Mouse (Mus musculus) heart, postnatal 0 days (tissue): Measurements from ENCODE around the gene Serpina10. TPM values are rescaled to one million over a fixed set of nuclear protein-coding genes. Genes with fewer than 3 reads are reported as not detected.
"Not testable (repeated sequence)": the region's sequence is repeated elsewhere in the genome, so short reads cannot be mapped to it uniquely, and the experiment has no call there.

Experiments
- ATAC-seq: fragments of 200-750 bp; cut with Nextera tagmentation; 2 replicates; pipeline ENCODE4 v1.8.0; 2017; ENCODE audit warnings: low read depth, moderate number of reproducible peaks, moderate library complexity; ENCODE audit not compliant: insufficient read depth
- DNase-seq: peaks from one replicate; pipeline ENCODE4 v3.0.0-alpha.2; 2016; ENCODE audit warnings: low spot score
- H3K27ac ChIP-seq: fragments of 300-500 bp; sonication (generic); 2 replicates; pipeline ENCODE4 v1.5.1; 2014; ENCODE audit warnings: low read depth, mild to moderate bottlenecking
- H3K27me3 ChIP-seq: fragments of 300-500 bp; sonication (generic); 2 replicates; pipeline ENCODE4 v1.6.1; 2014; ENCODE audit warnings: low read length, mixed read lengths; ENCODE audit not compliant: control insufficient read depth, insufficient read depth
- H3K36me3 ChIP-seq: fragments of 300-500 bp; sonication (generic); replicated peaks from 2 replicates; pipeline ENCODE4 v1.6.1; 2014; ENCODE audit warnings: low read length, mixed read lengths; ENCODE audit not compliant: control insufficient read depth, insufficient read depth
- H3K4me1 ChIP-seq: fragments of 300-500 bp; sonication (generic); 2 replicates; pipeline ENCODE4 v1.6.1; 2014; ENCODE audit warnings: antibody characterized with exemption; ENCODE audit not compliant: control insufficient read depth, insufficient read depth
- H3K4me2 ChIP-seq: fragments of 300-500 bp; sonication (generic); 2 replicates; pipeline ENCODE4 v1.6.1; 2014; ENCODE audit warnings: low read depth, mild to moderate bottlenecking, low read length, moderate library complexity
- H3K4me3 ChIP-seq: fragments of 300-500 bp; sonication (generic); 2 replicates; pipeline ENCODE4 v1.5.1; 2014; ENCODE audit warnings: low read depth, low read length
- H3K9ac ChIP-seq: fragments of 300-500 bp; sonication (generic); replicated peaks from 2 replicates; pipeline ENCODE4 v1.6.1; 2014; ENCODE audit warnings: low read depth, low read length, mixed read lengths
- H3K9me3 ChIP-seq: fragments of 300-500 bp; sonication (generic); replicated peaks from 2 replicates; pipeline ENCODE4 v1.6.1; 2016; ENCODE audit warnings: low read length; ENCODE audit not compliant: control insufficient read depth
- CTCF ChIP-seq: IDR thresholded peaks from 2 replicates; pipeline ENCODE4 v1.5.1; 2016; ENCODE audit warnings: antibody characterized with exemption, control low read depth, low read depth
- EP300 ChIP-seq: IDR thresholded peaks from 2 replicates; pipeline ENCODE4 v1.6.1; 2016; ENCODE audit warnings: antibody characterized with exemption, low read depth
- WGBS: fragments of 180-500 bp; shearing (Covaris S2); extraction: QIAGEN DNeasy Blood & Tissue Kit; methylation state at CpG from one replicate; pipeline ENCODE4 v1.1.7; 2014; 5-methylcytosine and 5-hydroxymethylcytosine counted together
- polyA plus RNA-seq: library from polyadenylated mRNA; unstranded; fragments of >200 nt; fragmentation: Nextera tagmentation; extraction: Ambion mirVana; gene quantifications from 2 replicates; pipeline ENCODE4 v1.2.1, GENCODE M21; 2015
- total RNA-seq: library from RNA; depleted of rRNA; stranded (reverse); fragments of >200 nt; gene quantifications from 2 replicates; pipeline ENCODE4 v1.2.3, GENCODE M21; 2014; ENCODE audit warnings: low replicate concordance

The Serpina10 gene
- total and polyA plus RNA-seq, 2 experiments from 2014 or later: not detected

DNA sequence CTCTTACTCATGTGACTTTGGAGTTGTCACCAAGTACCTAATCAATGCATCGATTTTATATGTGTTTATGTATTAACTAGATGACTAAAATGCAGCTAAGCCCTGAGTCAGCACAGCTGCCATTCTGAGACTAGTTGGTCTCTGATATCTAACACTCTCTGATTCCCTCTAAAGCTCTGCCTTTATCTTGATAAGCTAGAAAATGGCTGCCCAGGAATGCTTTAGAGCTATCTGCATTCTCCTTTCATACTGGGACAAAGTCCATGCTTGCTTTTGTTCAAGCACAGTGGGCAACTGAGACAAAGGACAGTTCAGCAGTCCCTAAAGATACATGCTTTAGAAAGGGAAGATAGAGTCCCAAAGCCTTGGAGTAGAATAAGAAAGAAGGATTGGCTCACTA lies 16.1 kb downstream of the Serpina10 start:
- no peaks in the 10 kb centered on the region for H3K9me3 ChIP-seq
- H3K36me3 ChIP-seq: no peaks in the 10 kb centered on the region
- WGBS: 69% methylated on average over 1 of the region's 1 CpGs
- no peak for DNase-seq
- TF ChIP-seq EP300 (no peak), CTCF (no peak)
- ATAC-seq: no peak
- H3K9ac ChIP-seq: no peak overlapping the region
- H3K4me2 ChIP-seq: no peak overlapping the region
- no peaks in the 10 kb centered on the region for H3K4me1 ChIP-seq
- H3K27me3 ChIP-seq: no peaks in the 10 kb centered on the region
- H3K4me3 ChIP-seq: no peak overlapping the region
- H3K27ac ChIP-seq: no peak overlapping the region

DNA sequence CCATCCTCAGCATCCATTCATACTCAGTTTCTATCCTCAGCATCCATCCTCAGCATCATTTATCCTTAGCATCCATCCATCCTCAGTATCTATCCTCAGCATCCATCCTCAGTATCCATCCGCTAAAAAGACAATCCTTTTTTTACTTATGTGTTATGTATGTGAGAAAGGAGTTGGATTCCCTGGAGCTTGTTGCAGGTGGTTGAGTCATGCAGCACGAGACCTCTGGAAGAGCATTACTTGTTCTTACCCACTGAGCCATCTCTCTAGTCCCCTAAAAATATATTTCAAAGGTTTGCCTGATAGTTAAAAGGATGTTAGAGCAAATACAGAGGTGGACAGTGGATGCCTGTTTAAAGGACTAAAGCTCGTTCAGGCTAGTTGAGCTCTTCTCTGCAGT lies 29.4 kb downstream of the Serpina10 start:
- DNase-seq (no peak), ATAC-seq (no peak)
- no peak overlapping the region for H3K9ac ChIP-seq
- H3K4me3 ChIP-seq: no peak overlapping the region
- H3K4me1 ChIP-seq: no peaks in the 10 kb centered on the region
- H3K4me2 ChIP-seq: no peak overlapping the region
- no peak overlapping the region for H3K27ac ChIP-seq
- H3K27me3 ChIP-seq: no peaks in the 10 kb centered on the region
- WGBS: 78% methylated on average over 3 of the region's 3 CpGs
- H3K36me3 ChIP-seq: no peaks in the 10 kb centered on the region
- H3K9me3 ChIP-seq: no peaks in the 10 kb centered on the region
- TF ChIP-seq EP300 (no peak), CTCF (no peak)

DNA sequence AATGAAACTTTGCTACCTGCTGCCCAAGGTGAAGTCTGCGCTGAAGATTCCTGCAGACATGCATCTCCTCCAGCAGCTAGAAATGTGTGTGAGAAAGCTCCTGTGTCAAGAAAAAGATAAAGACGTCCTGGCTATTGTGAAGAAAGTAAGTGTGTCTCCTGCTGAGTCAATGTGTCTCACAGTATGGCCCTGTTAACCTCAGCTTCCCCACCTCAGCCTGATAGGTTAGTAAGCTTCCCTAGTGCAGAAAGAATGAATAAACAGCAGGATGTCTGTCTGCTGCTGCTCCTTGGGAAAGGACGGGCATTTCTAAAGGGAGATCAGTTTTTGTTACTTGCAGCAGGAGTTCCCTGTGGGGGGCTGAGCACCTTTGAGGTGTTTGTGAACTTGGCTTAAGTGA lies 30.9 kb downstream of the Serpina10 start:
- WGBS: 19% methylated on average over 3 of the region's 3 CpGs
- DNase-seq (no peak), ATAC-seq (no peak)
- Histone ChIP-seq H3K27me3 (no peaks in the 10 kb centered on the region), H3K36me3 (no peaks in the 10 kb centered on the region), H3K9me3 (no peaks in the 10 kb centered on the region), H3K4me3 (no peak overlapping the region), H3K27ac (no peak overlapping the region), H3K4me1 (no peaks in the 10 kb centered on the region), H3K9ac (no peak overlapping the region), H3K4me2 (no peak overlapping the region)
- TF ChIP-seq CTCF (no peak), EP300 (no peak)

DNA sequence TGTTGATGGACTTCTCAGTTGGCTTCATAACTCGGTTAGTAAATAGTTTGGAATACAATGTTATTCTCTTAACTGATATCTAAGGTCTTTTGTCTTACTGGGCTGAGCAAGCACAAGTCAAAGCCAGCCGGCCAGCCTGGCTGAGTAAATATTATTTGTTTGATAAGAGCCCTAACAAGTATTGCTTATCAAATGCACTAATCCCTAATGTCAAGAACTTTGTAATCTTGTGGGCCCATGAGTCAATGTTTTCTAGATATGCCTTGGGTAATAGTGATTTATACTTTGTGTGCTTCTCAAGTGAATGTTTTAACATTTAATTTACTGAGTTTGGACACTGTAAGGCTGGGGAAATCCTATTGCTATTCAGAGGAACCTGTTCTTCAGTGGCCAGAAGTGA lies 32.8 kb downstream of the Serpina10 start:
- no peaks in the 10 kb centered on the region for H3K36me3 ChIP-seq
- no peak overlapping the region for H3K4me2 ChIP-seq
- ATAC-seq (no peak), DNase-seq (no peak)
- 20% methylated on average over 2 of the region's 2 CpGs for WGBS
- no peak overlapping the region for H3K4me3 ChIP-seq
- H3K4me1 ChIP-seq: no peaks in the 10 kb centered on the region
- no peak overlapping the region for H3K27ac ChIP-seq
- H3K9ac ChIP-seq: no peak overlapping the region
- no peaks in the 10 kb centered on the region for H3K27me3 ChIP-seq
- H3K9me3 ChIP-seq: no peaks in the 10 kb centered on the region
- TF ChIP-seq EP300 (no peak), CTCF (no peak)

DNA sequence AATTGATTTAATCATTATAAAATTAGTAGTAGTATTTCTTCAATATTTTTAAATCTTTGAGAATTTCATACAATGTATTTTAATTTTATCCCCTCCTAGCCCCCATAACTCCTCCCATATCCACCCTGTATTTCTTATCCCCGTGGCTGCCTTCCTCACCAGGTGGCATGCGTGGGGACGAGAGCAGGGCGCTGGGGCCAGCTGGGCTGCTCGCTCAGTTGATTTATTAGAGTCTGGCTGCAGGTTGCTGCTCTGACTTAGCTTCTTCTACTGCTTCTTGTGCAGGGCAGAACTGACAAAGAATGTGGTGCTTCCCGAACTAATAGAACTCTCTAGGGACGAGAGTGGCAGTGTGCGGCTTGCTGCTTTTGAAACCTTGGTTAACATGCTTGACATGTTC lies 47.5 kb downstream of the Serpina10 start:
- TF ChIP-seq EP300 (no peak), CTCF (no peak)
- no peak overlapping the region for H3K9ac ChIP-seq
- H3K4me3 ChIP-seq: no peak overlapping the region
- no peaks in the 10 kb centered on the region for H3K36me3 ChIP-seq
- no peak overlapping the region for H3K4me2 ChIP-seq
- H3K27ac ChIP-seq: no peak overlapping the region
- no peaks in the 10 kb centered on the region for H3K4me1 ChIP-seq
- H3K9me3 ChIP-seq: no peaks in the 10 kb centered on the region
- DNase-seq (no peak), ATAC-seq (no peak)
- 74% methylated on average over 8 of the region's 8 CpGs for WGBS
- no peaks in the 10 kb centered on the region for H3K27me3 ChIP-seq

DNA sequence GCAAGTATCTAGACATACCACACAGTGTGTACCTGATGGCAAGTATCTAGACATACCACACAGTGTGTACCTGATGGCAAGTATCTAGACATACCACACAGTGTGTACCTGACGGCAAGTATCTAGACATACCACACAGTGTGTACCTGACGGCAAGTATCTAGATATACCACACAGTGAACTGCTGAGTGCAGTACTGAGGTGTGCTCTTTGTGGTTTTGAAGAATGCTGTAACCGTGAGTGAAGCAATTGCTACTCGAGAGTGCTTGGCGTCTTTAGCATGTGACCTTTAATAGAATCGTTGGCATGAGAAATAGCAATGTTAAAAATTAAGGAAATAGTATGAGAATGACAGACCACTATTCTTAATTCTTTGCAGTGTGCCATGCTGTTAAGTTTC lies 53.1 kb downstream of the Serpina10 start:
- H3K27me3 ChIP-seq, DNase-seq, H3K9me3 ChIP-seq, H3K4me3 ChIP-seq, H3K27ac ChIP-seq, H3K9ac ChIP-seq, ATAC-seq, H3K4me2 ChIP-seq, H3K4me1 ChIP-seq, H3K36me3 ChIP-seq: not testable (repeated sequence)
- WGBS: 80% methylated on average over 6 of the region's 6 CpGs
